Mouse (Mus musculus) megakaryocyte, embryonic 14.5 days (primary cell): ENCODE results near the gene Cks2.

Experiments
- FLI1 ChIP-seq: IDR thresholded peaks from 2 replicates; pipeline ENCODE4 v1.6.1; 2012; ENCODE audit warnings: low read length, inconsistent platforms, mixed read lengths
- GATA1 ChIP-seq: IDR thresholded peaks from 3 replicates; pipeline ENCODE4 v1.6.1; 2012; ENCODE audit warnings: mixed read lengths, low read length, inconsistent platforms, borderline replicate concordance

- TF ChIP-seq GATA1 (no peak), FLI1 (no peak)
Observed at GRCm38 (mm10) chr13:51600169-51600568, 44.9 kb upstream of the Cks2 start.
